Mouse (Mus musculus) neural tube, embryonic 11.5 days (tissue): ENCODE data around the gene 9130019O22Rik. TPM values are rescaled to one million over a fixed set of nuclear protein-coding genes. Genes with fewer than 3 reads are reported as not detected.
A peak's percentile ranks its signal among the peaks of the same experiment; 100 is the strongest.
"Not testable (repeated sequence)": the region's sequence is repeated elsewhere in the genome, so short reads cannot be mapped to it uniquely, and the experiment has no call there.

Experiments used
- ATAC-seq: fragments of 200-750 bp; cut with Nextera tagmentation; 2 replicates; pipeline ENCODE4 v1.8.0; 2017; ENCODE audit warnings: moderate number of reproducible peaks, mild to moderate bottlenecking, moderate TSS enrichment, moderate library complexity; ENCODE audit not compliant: insufficient read depth, low FRiP score, low TSS enrichment
- DNase-seq: peaks from one replicate; pipeline ENCODE4 v3.0.0-alpha.2; 2015; ENCODE audit warnings: low spot score
- H3K27ac ChIP-seq: fragments of 300-500 bp; sonication (generic); 2 replicates; pipeline ENCODE4 v1.5.1; 2014; ENCODE audit warnings: low read depth, mild to moderate bottlenecking, low read length
- H3K27me3 ChIP-seq: fragments of 300-500 bp; sonication (generic); 2 replicates; pipeline ENCODE4 v1.6.1; 2014; ENCODE audit warnings: mild to moderate bottlenecking, low read length, mixed read lengths; ENCODE audit not compliant: control insufficient read depth, insufficient read depth
- H3K36me3 ChIP-seq: fragments of 300-500 bp; sonication (generic); 2 replicates; pipeline ENCODE4 v1.6.1; 2014; ENCODE audit warnings: mild to moderate bottlenecking, low read length, moderate library complexity, mixed read lengths; ENCODE audit not compliant: control insufficient read depth, insufficient read depth
- H3K4me1 ChIP-seq: fragments of 300-500 bp; sonication (generic); 2 replicates; pipeline ENCODE4 v1.6.1; 2014; ENCODE audit warnings: low read length, mixed read lengths; ENCODE audit not compliant: control insufficient read depth, insufficient read depth
- H3K4me2 ChIP-seq: fragments of 300-500 bp; sonication (generic); 2 replicates; pipeline ENCODE4 v1.6.1; 2014; ENCODE audit warnings: low read depth, mild to moderate bottlenecking, moderate library complexity
- H3K4me3 ChIP-seq: fragments of 300-500 bp; sonication (generic); 2 replicates; pipeline ENCODE4 v1.5.1; 2014; ENCODE audit warnings: low read depth, low read length
- H3K9ac ChIP-seq: fragments of 300-500 bp; sonication (generic); 2 replicates; pipeline ENCODE4 v1.6.1; 2014; ENCODE audit warnings: mild to moderate bottlenecking, low read length
- H3K9me3 ChIP-seq: fragments of 300-500 bp; sonication (generic); 2 replicates; pipeline ENCODE4 v1.6.1; 2016; ENCODE audit warnings: low read length; ENCODE audit not compliant: control insufficient read depth
- WGBS: fragments of 180-500 bp; shearing (Covaris S2); extraction: QIAGEN DNeasy Blood & Tissue Kit; methylation state at CpG from one replicate; pipeline ENCODE4 v1.1.7; 2014; 5-methylcytosine and 5-hydroxymethylcytosine counted together
- polyA plus RNA-seq: library from polyadenylated mRNA; unstranded; fragments of >200 nt; fragmentation: Nextera tagmentation; extraction: Ambion mirVana; gene quantifications from 2 replicates; pipeline ENCODE4 v1.2.1, GENCODE M21; 2014

9130019O22Rik gene
- polyA plus RNA-seq, 1 experiment from 2014 or later = 8.9 TPM

- 13% methylated on average over 8 of the region's 8 CpGs for WGBS
Measured at GRCm38 (mm10) chr7:127346676-127347075, 40.3 kb downstream of the 9130019O22Rik start.

GRCm38 (mm10) chr7:127345512-127346325 lies 41.2 kb downstream of the 9130019O22Rik start, which contains the start of gene Zfp768:
Gene Zfp768 (minus strand): TSS chr7:127345589.
- ATAC-seq (peak; percentile 93), DNase-seq (peak; percentile 95)
- under 1% methylated on average over 59 of the region's 76 CpGs for WGBS
- Histone ChIP-seq H3K4me1 (peaks cover 5% of the 10 kb centered on the region; the same call in 1 of the 2 replicates), H3K4me2 (peak within 1 kb of the TSS; percentile 85), H3K9me3 (no peaks in the 10 kb centered on the region), H3K36me3 (peaks cover 5% of the 10 kb centered on the region; the same call in 1 of the 2 replicates), H3K27me3 (no peaks in the 10 kb centered on the region), H3K27ac (peak within 1 kb of the TSS; percentile 84), H3K9ac (peak within 1 kb of the TSS; percentile 86), H3K4me3 (peak within 1 kb of the TSS; percentile 95)

More at GRCm38 (mm10) chr7:127346676-127347075, 40.3 kb downstream of the 9130019O22Rik start:
- Histone ChIP-seq H3K9me3 (no peaks in the 10 kb centered on the region), H3K4me3 (peak overlapping the region; percentile 95; the same call in 1 of the 2 replicates), H3K4me1 (peaks cover 5% of the 10 kb centered on the region; the same call in 1 of the 2 replicates), H3K9ac (no peak overlapping the region), H3K36me3 (peaks cover 3% of the 10 kb centered on the region; the same call in 1 of the 2 replicates), H3K27me3 (no peaks in the 10 kb centered on the region), H3K27ac (no peak overlapping the region), H3K4me2 (peak overlapping the region; percentile 85)
- no peak for ATAC-seq
- DNase-seq = no peak

- 0% methylated on average over 41 of the region's 42 CpGs for WGBS
- Histone ChIP-seq H3K4me2 (peak overlapping the region; percentile 85), H3K36me3 (peaks cover 5% of the 10 kb centered on the region; the same call in 1 of the 2 replicates), H3K4me3 (peak overlapping the region; percentile 95), H3K9ac (peak overlapping the region; percentile 86), H3K27me3 (no peaks in the 10 kb centered on the region), H3K4me1 (peaks cover 5% of the 10 kb centered on the region; the same call in 1 of the 2 replicates), H3K9me3 (no peaks in the 10 kb centered on the region), H3K27ac (peak overlapping the region; percentile 84)
- no peak for DNase-seq
- 0 out of 2 replicates have a peak, but pooled peaks have one; percentile 26 for ATAC-seq
Measured at GRCm38 (mm10) chr7:127345092-127345491, 41.9 kb downstream of the 9130019O22Rik start.

- H3K4me3 ChIP-seq = peak overlapping the region; percentile 95; the same call in 1 of the 2 replicates
- ATAC-seq = no peak
- no peaks in the 10 kb centered on the region for H3K9me3 ChIP-seq
- H3K9ac ChIP-seq = no peak overlapping the region
- H3K27ac ChIP-seq = no peak overlapping the region
- 90% methylated on average over 8 of the region's 8 CpGs for WGBS
- peaks cover 5% of the 10 kb centered on the region; the same call in 1 of the 2 replicates for H3K4me1 ChIP-seq
- H3K4me2 ChIP-seq = peak overlapping the region; percentile 85
- H3K36me3 ChIP-seq = peaks cover 5% of the 10 kb centered on the region; the same call in 1 of the 2 replicates
- no peaks in the 10 kb centered on the region for H3K27me3 ChIP-seq
- DNase-seq = no peak
Measured at GRCm38 (mm10) chr7:127344371-127344770, 42.6 kb downstream of the 9130019O22Rik start.

- H3K27ac ChIP-seq = no peak overlapping the region
- H3K4me3 ChIP-seq = peak overlapping the region; percentile 1; the same call in 1 of the 2 replicates
- 94% methylated on average over 38 of the region's 38 CpGs for WGBS
- DNase-seq (no peak), ATAC-seq (no peak)
- H3K36me3 ChIP-seq = peaks cover 5% of the 10 kb centered on the region; the same call in 1 of the 2 replicates
- H3K27me3 ChIP-seq = no peaks in the 10 kb centered on the region
- peaks cover 5% of the 10 kb centered on the region; the same call in 1 of the 2 replicates for H3K4me1 ChIP-seq
- no peak overlapping the region for H3K4me2 ChIP-seq
- H3K9me3 ChIP-seq = no peaks in the 10 kb centered on the region
- no peak overlapping the region for H3K9ac ChIP-seq
Measured at GRCm38 (mm10) chr7:127343351-127344019, 43.5 kb downstream of the 9130019O22Rik start.

- H3K27me3 ChIP-seq = no peaks in the 10 kb centered on the region
- no peaks in the 10 kb centered on the region for H3K9me3 ChIP-seq
- no peak overlapping the region for H3K9ac ChIP-seq
- H3K27ac ChIP-seq = no peak overlapping the region
- ATAC-seq = no peak
- H3K4me1 ChIP-seq = peaks cover 5% of the 10 kb centered on the region; the same call in 1 of the 2 replicates
- H3K4me2 ChIP-seq = no peak overlapping the region
- H3K4me3 ChIP-seq = no peak overlapping the region
- peaks cover 5% of the 10 kb centered on the region; the same call in 1 of the 2 replicates for H3K36me3 ChIP-seq
- WGBS = 96% methylated on average over 7 of the region's 7 CpGs
- no peak for DNase-seq
Measured at GRCm38 (mm10) chr7:127342888-127343287, 44.1 kb downstream of the 9130019O22Rik start.

GRCm38 (mm10) chr7:127342332-127342731 lies 44.6 kb downstream of the 9130019O22Rik start:
- Histone ChIP-seq H3K4me1 (peaks cover 5% of the 10 kb centered on the region; the same call in 1 of the 2 replicates), H3K27me3 (no peaks in the 10 kb centered on the region), H3K4me3 (no peak overlapping the region), H3K36me3 (peaks cover 5% of the 10 kb centered on the region; the same call in 1 of the 2 replicates), H3K9ac (no peak overlapping the region), H3K27ac (no peak overlapping the region), H3K9me3 (no peaks in the 10 kb centered on the region), H3K4me2 (no peak overlapping the region)
- 69% methylated on average over 4 of the region's 4 CpGs for WGBS
- DNase-seq = no peak
- ATAC-seq = no peak

- not testable (repeated sequence) for DNase-seq, H3K27ac ChIP-seq, H3K27me3 ChIP-seq, H3K9me3 ChIP-seq, H3K36me3 ChIP-seq, H3K4me1 ChIP-seq, H3K9ac ChIP-seq, ATAC-seq, H3K4me2 ChIP-seq, H3K4me3 ChIP-seq
- 94% methylated on average over 5 of the region's 6 CpGs for WGBS
Measured at GRCm38 (mm10) chr7:127341861-127342260, 45.1 kb downstream of the 9130019O22Rik start.
